Mouse (Mus musculus): Measurements from ENCODE around the gene 1810009A15Rik. TPM values are rescaled to one million over a fixed set of nuclear protein-coding genes. Genes with fewer than 3 reads are reported as not detected.

Gene 1810009A15Rik
- total and polyA plus RNA-seq, 3 experiments = 4.3 to 53.6 (median 46.8) TPM

DNA sequence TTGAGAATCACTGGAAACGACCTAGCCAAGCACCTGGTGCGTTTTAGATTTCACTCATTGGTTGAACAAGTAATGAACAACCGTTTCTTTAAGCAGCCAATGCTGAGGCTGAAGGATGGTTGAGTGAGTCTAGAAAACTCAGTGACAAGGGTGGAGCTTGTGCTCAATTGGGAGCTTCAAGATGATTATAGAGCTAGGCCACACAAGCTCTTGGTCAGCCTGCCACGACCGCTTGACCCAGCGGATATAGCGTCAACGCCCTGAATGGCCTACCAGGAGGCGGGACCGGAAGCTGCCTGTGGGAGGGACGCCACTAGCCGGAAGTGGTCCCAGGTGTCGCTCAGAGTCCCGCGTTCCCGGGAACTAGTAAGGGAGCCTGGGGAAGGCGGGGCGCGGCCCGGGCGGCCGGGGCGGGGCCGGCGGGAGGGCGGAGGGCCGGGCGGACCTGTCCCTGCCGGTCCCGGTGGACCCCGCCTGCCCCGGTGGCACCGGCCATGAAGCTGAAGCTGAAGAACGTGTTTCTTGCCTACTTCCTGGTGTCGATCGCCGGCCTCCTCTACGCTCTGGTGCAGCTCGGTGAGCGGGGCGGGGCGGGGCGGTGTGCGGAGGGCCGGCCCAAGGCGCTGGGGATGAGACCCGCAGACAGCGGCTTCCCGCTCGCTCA lies 31.6 kb downstream of the 1810009A15Rik start, which contains the start of gene B3gat3:
B3gat3 (plus strand) TSS at position 302 of the 664 bp plus-strand sequence.
- peak; percentile 98 for DNase-seq

DNA sequence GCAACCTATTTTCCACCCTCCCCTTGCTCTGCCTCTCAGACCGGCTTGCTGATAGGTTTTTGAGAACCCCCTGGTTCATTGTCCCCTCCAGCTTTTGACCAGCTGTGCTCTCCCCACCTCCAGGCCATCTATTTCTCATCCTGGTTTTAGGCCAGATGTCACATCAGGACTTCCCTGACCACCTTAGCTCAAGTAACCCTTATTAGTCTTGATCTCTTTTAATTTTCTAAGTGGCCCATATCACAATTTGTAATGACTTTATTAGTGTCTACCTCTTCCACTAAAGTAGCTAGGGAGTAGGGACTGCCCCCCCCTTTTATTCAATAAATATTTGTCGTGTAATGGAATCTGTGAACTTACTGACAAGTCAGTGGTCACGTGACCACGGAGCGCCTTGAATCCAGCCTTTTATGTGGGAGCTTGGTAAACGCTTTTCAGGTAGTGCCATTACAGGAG lies 32.2 kb downstream of the 1810009A15Rik start:
- DNase-seq = peak; percentile 45

DNA sequence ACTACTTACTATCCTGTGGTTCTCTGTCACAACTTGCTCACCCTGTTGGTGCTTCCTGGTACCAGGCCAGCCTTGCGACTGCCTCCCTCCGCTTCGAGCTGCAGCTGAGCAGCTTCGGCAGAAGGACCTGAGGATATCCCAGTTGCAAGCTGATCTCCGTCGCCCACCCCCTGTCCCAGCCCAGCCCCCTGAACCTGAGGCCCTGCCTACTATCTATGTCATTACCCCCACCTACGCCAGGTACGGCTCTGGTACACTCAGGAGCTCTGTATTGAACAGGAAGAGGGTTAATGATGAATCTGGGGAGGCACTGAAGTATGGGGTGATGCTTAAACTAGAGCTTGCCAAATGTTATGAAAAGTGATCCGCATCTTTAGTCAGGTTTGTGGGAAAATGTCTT lies 33.1 kb downstream of the 1810009A15Rik start:
- no peak for DNase-seq

DNA sequence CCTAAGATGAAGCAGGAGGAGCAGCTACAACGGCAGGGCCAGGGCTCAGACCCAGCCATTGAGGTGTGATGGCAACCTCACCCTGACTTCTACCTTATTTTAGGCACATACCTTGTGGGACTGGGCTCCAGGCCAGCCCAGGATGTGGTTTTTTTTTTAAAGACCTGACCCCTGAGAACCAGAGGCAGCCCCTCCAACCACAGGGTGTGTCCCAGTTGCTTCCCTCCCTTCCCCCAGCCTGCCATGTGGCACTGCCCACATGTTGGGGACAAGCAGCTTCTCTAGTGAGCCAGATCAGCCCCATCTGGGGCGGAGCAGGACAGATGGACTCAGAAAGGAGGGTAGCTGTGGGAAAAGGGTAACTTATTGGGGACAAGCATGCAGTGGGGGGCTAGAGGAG lies 38.1 kb downstream of the 1810009A15Rik start:
- no peak for DNase-seq

DNA sequence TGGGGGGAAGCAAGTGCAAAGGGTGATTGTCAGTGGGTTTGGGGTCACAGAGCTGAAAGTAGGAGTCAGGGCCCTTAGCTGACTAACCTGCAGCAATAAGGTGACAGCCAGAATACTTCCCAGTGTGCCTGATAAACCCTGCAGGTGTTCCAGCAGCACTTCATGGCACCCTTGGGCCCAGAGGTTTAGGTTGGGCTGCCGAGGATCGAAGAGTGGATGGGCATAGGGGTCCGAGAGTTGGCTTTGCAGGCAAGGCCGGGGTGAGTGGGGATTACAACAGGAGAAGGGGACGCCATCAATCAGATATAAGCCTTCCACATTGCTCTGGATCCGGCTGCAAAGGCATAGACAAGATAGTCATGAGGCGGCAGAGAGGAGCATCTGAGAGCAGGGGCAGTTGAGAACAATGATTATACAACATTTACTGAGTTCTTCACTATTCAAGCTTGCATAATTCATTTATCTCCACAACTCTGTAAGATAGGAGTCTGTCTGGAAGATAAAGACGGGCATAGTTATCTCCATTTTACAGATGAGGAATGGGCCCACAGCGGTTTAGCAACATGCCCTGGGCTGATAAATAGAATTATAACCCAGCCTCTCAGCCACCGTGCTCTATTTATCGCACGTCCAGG lies 39.4 kb downstream of the 1810009A15Rik start:
- no peak for DNase-seq

DNA sequence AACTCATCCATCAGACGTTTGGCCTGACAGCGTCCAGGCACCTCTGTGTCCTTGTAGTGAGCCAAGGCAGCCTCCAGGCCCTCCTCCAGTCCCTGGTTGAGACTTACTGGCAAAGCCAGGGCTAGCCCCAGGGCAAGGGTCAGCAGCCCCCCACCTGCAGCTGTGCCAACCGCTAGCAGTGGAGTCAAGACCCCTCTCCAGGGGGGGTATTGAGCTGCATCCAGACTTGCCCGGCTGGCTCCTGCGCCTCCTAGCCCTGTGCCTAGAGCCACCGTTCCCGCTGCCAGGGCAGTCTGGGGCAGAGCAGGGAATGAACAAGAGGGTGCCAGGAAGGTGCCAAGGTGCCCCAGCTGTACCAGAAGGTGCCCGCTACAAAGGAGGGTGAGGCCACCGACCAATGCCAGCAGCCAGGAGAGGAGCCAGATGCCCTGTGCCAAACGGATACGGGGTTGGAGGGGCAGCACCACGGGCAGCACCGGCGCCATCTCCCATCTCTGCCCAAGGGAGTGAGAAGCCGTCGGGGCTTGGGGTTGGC lies 40.1 kb downstream of the 1810009A15Rik start:
- no peak for DNase-seq

DNA sequence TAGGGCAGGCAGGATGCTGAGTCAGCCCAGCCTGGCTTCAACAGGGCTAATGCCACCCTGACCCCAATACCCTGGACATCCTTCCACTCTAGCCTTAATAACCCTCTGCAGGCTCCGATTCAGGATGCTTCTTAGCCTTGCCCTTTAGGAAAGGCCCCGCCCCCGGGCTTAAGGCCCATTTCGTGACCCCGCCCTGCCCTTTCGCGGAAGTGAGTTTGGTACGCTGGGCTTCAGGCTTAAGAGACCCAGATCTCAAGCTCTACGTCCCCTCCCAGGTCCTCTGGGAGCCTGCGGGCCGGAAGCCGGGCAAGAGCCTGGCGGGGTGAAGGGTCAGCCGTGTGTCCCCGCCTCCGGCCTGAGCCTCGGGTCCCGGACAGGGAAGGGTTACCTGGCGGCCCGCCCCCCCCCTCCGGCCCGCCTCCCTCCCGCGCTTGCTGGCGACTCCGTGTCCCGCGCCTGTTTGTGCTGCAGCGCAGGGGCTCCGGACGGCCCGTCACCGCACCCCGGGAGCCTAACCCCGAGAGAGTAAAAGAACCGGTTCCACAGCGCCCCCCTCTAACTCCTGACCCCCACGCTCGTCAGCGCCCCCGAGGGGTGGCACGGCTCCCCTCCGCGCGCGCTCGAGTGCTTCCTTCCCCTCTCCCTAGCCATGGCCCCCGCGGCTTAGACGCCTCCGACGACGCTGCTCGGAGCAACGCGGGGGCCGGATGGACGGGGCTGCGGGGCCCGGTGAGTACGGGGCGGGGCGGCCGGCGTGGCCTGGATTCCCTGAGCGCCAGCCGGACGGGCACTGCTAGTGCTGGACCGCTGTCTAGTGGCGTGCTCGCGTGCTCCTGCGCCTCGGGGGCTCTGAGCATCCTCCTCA lies 40.8 kb downstream of the 1810009A15Rik start, which contains the start of the genes Rom1 and Eml3:
Rom1 (minus strand) TSS at position 133 of the 865 bp plus-strand sequence.
Eml3 (plus strand) TSS at position 329 of the 865 bp plus-strand sequence.
- DNase-seq = peak; percentile 98

DNA sequence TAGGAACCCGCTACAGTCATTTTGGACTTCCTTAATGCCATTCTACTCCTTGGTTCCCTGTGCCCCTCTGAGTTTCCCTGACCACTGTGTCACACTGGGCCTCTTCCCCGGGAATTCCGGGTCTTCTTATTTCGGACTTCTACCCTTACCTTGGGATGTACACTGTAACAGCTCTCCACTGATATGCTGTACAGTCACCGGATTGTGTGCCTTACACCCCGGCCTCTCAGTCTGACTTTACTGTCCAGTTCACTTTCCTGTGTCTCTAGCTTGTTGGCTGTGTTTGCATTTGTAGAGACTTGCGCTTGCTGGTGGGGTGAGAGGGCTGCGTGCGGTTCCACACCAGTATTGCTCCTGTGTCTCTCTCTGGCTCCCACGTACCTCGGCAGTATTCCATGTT lies 41.5 kb downstream of the 1810009A15Rik start:
- no peak for DNase-seq

DNA sequence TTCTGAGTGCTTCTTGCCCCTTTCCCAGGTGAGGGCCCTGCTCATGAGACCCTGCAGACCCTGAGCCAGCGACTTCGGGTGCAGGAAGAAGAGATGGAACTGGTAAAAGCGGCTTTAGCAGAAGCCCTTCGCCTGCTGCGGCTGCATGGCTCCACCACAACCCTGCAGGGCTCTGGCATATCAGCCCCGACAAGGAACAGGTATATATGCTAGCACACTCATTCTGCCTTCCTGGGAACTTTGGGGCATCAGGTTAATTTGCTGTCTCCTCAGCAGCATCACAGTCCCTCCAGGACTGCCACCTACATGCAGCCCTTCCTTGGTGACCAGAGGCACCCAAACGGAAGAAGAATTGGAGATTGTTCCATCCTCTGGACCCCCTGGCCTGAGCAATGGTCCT lies 42.1 kb downstream of the 1810009A15Rik start:
- no peak for DNase-seq

DNA sequence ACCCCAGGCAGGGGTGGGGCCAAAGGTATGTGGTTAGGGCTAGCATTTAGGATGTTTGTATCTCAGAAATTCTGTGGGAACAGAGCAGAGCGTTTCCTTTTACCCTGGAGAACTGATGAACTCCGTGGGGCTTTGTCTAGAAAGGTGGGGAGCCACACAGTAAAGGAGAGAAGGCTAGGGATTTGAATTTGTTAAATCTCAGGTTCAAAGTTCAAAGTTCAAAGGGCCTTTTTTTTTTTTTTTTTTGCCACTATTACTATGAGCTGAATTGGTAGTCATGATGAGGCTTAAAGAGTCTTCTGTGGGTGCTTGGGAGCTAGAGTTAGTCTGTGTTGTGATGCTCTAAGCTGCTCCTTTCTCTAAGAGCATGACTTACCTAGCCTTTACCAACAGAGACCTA lies 48.1 kb downstream of the 1810009A15Rik start:
- DNase-seq = no peak

Small RNAs within 50 kb of the gene (microRNA-seq; reads per million reads assigned to microRNA genes)
- gene Mir5136 = 0 to 0.22 reads per million in 2 experiments

Other genes starting within 250 kb of the 1810009A15Rik start
Only the 30 nearest of the 33 such genes appear.
- 100 to 1,000 TPM; 202 to 548 TPM for gene Slc3a2, start 165.5 kb upstream of the 1810009A15Rik start, total RNA-seq (2021)
- gene Slc3a2, start 165.5 kb upstream of the 1810009A15Rik start, polyA plus RNA-seq (2012; rRNA removed) = 162 and 192 TPM in 2 replicates
- 10 to 100 TPM; 54.3 to 77.1 TPM for gene Wdr74, start 153.0 kb upstream of the 1810009A15Rik start, total RNA-seq (2021)
- gene Wdr74, start 153.0 kb upstream of the 1810009A15Rik start, polyA plus RNA-seq (2012; rRNA removed) = 23.4 and 24.0 TPM in 2 replicates
- under 1 TPM; 0.79 to 0.84 TPM for gene 1700092M07Rik, start 148.1 kb upstream of the 1810009A15Rik start, total RNA-seq (2021)
- gene 1700092M07Rik, start 148.1 kb upstream of the 1810009A15Rik start, polyA plus RNA-seq (2012; rRNA removed) = not detected in 2 replicates
- gene Stx5a, start 147.4 kb upstream of the 1810009A15Rik start, total RNA-seq (2021) = 10 to 100 TPM; 80.4 to 95.4 TPM
- gene Stx5a, start 147.4 kb upstream of the 1810009A15Rik start, polyA plus RNA-seq (2012; rRNA removed) = 67.1 and 73.5 TPM in 2 replicates
- gene Nxf1, start 131.8 kb upstream of the 1810009A15Rik start, total RNA-seq (2021) = 100 to 1,000 TPM; 102 to 165 TPM
- 43.4 and 48.0 TPM in 2 replicates for gene Nxf1, start 131.8 kb upstream of the 1810009A15Rik start, polyA plus RNA-seq (2012; rRNA removed)
- gene Tmem223, start 117.9 kb upstream of the 1810009A15Rik start, total RNA-seq (2021) = 100 to 1,000 TPM; 114 to 134 TPM
- gene Tmem223, start 117.9 kb upstream of the 1810009A15Rik start, polyA plus RNA-seq (2012; rRNA removed) = 352 and 381 TPM in 2 replicates
- 10 to 100 TPM; 60.9 to 62.7 TPM for gene Tmem179b, start 114.4 kb upstream of the 1810009A15Rik start, total RNA-seq (2021)
- 163 and 218 TPM in 2 replicates for gene Tmem179b, start 114.4 kb upstream of the 1810009A15Rik start, polyA plus RNA-seq (2012; rRNA removed)
- 10 to 100 TPM; 11.9 to 17.2 TPM for gene Taf6l, start 102.4 kb upstream of the 1810009A15Rik start, total RNA-seq (2021)
- gene Taf6l, start 102.4 kb upstream of the 1810009A15Rik start, polyA plus RNA-seq (2012; rRNA removed) = 22.4 and 25.1 TPM in 2 replicates
- gene Polr2g, start 90.3 kb upstream of the 1810009A15Rik start, total RNA-seq (2021) = 100 to 1,000 TPM in 1 of 2 experiments, 10 to 100 TPM in 1; 71.9 to 103 TPM
- gene Polr2g, start 90.3 kb upstream of the 1810009A15Rik start, polyA plus RNA-seq (2012; rRNA removed) = 24.0 and 25.9 TPM in 2 replicates
- gene Zbtb3, start 86.3 kb upstream of the 1810009A15Rik start, total RNA-seq (2021) = 1 to 10 TPM; 2.1 to 3.4 TPM
- 1.9 and 2.4 TPM in 2 replicates for gene Zbtb3, start 86.3 kb upstream of the 1810009A15Rik start, polyA plus RNA-seq (2012; rRNA removed)
- gene Ttc9c, start 69.5 kb upstream of the 1810009A15Rik start, total RNA-seq (2021) = 10 to 100 TPM; 28.8 to 39.3 TPM
- gene Ttc9c, start 69.5 kb upstream of the 1810009A15Rik start, polyA plus RNA-seq (2012; rRNA removed) = 5.4 and 7.0 TPM in 2 replicates
- 10 to 100 TPM; 56.3 to 57.4 TPM for gene Hnrnpul2, start 68.8 kb upstream of the 1810009A15Rik start, total RNA-seq (2021)
- gene Hnrnpul2, start 68.8 kb upstream of the 1810009A15Rik start, polyA plus RNA-seq (2012; rRNA removed) = 8.4 and 10.0 TPM in 2 replicates
- gene AC129217.1, start 59.1 kb upstream of the 1810009A15Rik start, total RNA-seq (2021) = 10 to 100 TPM in 1 of 2 experiments, not detected in 1; 11.6 TPM
- not detected in 2 replicates for gene AC129217.1, start 59.1 kb upstream of the 1810009A15Rik start, polyA plus RNA-seq (2012; rRNA removed)
- 100 to 1,000 TPM; 178 to 191 TPM for gene Bscl2, start 51.4 kb upstream of the 1810009A15Rik start, total RNA-seq (2021)
- 373 and 386 TPM in 2 replicates for gene Bscl2, start 51.4 kb upstream of the 1810009A15Rik start, polyA plus RNA-seq (2012; rRNA removed)
- gene Gng3, start 49.7 kb upstream of the 1810009A15Rik start, total RNA-seq (2021) = 1 to 10 TPM; 5.7 to 7.0 TPM
- gene Gng3, start 49.7 kb upstream of the 1810009A15Rik start, polyA plus RNA-seq (2012; rRNA removed) = 6.8 and 7.3 TPM in 2 replicates
- 1 to 10 TPM; 2.2 to 6.2 TPM for gene Lrrn4cl, start 38.1 kb upstream of the 1810009A15Rik start, total RNA-seq (2021)
- gene Lrrn4cl, start 38.1 kb upstream of the 1810009A15Rik start, polyA plus RNA-seq (2012; rRNA removed) = 1.2 and 1.3 TPM in 2 replicates
- gene Ubxn1, start 17.4 kb upstream of the 1810009A15Rik start, total RNA-seq (2021) = 100 to 1,000 TPM; 197 to 224 TPM
- 140 and 142 TPM in 2 replicates for gene Ubxn1, start 17.4 kb upstream of the 1810009A15Rik start, polyA plus RNA-seq (2012; rRNA removed)
- 10 to 100 TPM; 48.7 to 76.9 TPM for gene Uqcc3, start 7.9 kb upstream of the 1810009A15Rik start, total RNA-seq (2021)
- gene Uqcc3, start 7.9 kb upstream of the 1810009A15Rik start, polyA plus RNA-seq (2012; rRNA removed) = 16.0 and 18.1 TPM in 2 replicates
- gene Lbhd1, start 5.1 kb upstream of the 1810009A15Rik start, total RNA-seq (2021) = 10 to 100 TPM in 1 of 2 experiments, 1 to 10 TPM in 1; 5.8 to 13.3 TPM
- gene Lbhd1, start 5.1 kb upstream of the 1810009A15Rik start, polyA plus RNA-seq (2012; rRNA removed) = 0.28 and 1.1 TPM in 2 replicates
- gene Gm49403, start 4.9 kb upstream of the 1810009A15Rik start, total RNA-seq (2021) = not detected
- not detected in 2 replicates for gene Gm49403, start 4.9 kb upstream of the 1810009A15Rik start, polyA plus RNA-seq (2012; rRNA removed)
- 1 to 10 TPM; 3.2 to 4.5 TPM for gene Gm49416, start 73 bp downstream of the 1810009A15Rik start, total RNA-seq (2021)
- not detected in 2 replicates for gene Gm49416, start 73 bp downstream of the 1810009A15Rik start, polyA plus RNA-seq (2012; rRNA removed)
- gene Ints5, start 4.2 kb downstream of the 1810009A15Rik start, total RNA-seq (2021) = 10 to 100 TPM; 21.5 to 23.7 TPM
- gene Ints5, start 4.2 kb downstream of the 1810009A15Rik start, polyA plus RNA-seq (2012; rRNA removed) = 23.5 and 29.6 TPM in 2 replicates
- 100 to 1,000 TPM; 172 to 199 TPM for gene Ganab, start 9.2 kb downstream of the 1810009A15Rik start, total RNA-seq (2021)
- gene Ganab, start 9.2 kb downstream of the 1810009A15Rik start, polyA plus RNA-seq (2012; rRNA removed) = 77.2 and 98.7 TPM in 2 replicates
- gene B3gat3, start 31.5 kb downstream of the 1810009A15Rik start, total RNA-seq (2021) = 10 to 100 TPM; 57.0 to 70.5 TPM
- gene B3gat3, start 31.5 kb downstream of the 1810009A15Rik start, polyA plus RNA-seq (2012; rRNA removed) = 147 and 159 TPM in 2 replicates
- 10 to 100 TPM; 37.0 to 46.9 TPM for gene Rom1, start 40.5 kb downstream of the 1810009A15Rik start, total RNA-seq (2021)
- 105 and 116 TPM in 2 replicates for gene Rom1, start 40.5 kb downstream of the 1810009A15Rik start, polyA plus RNA-seq (2012; rRNA removed)
- 10 to 100 TPM; 39.7 to 51.0 TPM for gene Eml3, start 40.7 kb downstream of the 1810009A15Rik start, total RNA-seq (2021)
- 70.6 and 80.7 TPM in 2 replicates for gene Eml3, start 40.7 kb downstream of the 1810009A15Rik start, polyA plus RNA-seq (2012; rRNA removed)
- gene Mta2, start 53.0 kb downstream of the 1810009A15Rik start, total RNA-seq (2021) = 10 to 100 TPM; 81.8 to 86.1 TPM
- gene Mta2, start 53.0 kb downstream of the 1810009A15Rik start, polyA plus RNA-seq (2012; rRNA removed) = 15.9 and 20.6 TPM in 2 replicates
- gene Tut1, start 65.0 kb downstream of the 1810009A15Rik start, total RNA-seq (2021) = 10 to 100 TPM; 19.6 to 23.9 TPM
- 16.3 and 22.4 TPM in 2 replicates for gene Tut1, start 65.0 kb downstream of the 1810009A15Rik start, polyA plus RNA-seq (2012; rRNA removed)
- 100 to 1,000 TPM; 331 to 355 TPM for gene Eef1g, start 78.2 kb downstream of the 1810009A15Rik start, total RNA-seq (2021)
- 63.8 and 90.8 TPM in 2 replicates for gene Eef1g, start 78.2 kb downstream of the 1810009A15Rik start, polyA plus RNA-seq (2012; rRNA removed)
- gene Ahnak, start 100.4 kb downstream of the 1810009A15Rik start, total RNA-seq (2021) = 100 to 1,000 TPM in 1 of 2 experiments, 10 to 100 TPM in 1; 91.1 to 152 TPM
- 5.4 and 7.4 TPM in 2 replicates for gene Ahnak, start 100.4 kb downstream of the 1810009A15Rik start, polyA plus RNA-seq (2012; rRNA removed)

All from adrenal gland, adult 2 months (tissue).